Mouse (Mus musculus) ovary, postnatal 14 days (tissue): Measurements from ENCODE around the gene Znrf2.
"Not testable (repeated sequence)": the region's sequence is repeated elsewhere in the genome, so short reads cannot be mapped to it uniquely, and the experiment has no call there.

ENCODE experiments used
- DNase-seq: peaks from one replicate; pipeline ENCODE4 v3.0.0; 2022; ENCODE audit warnings: low spot score

Gene Znrf2

DNA sequence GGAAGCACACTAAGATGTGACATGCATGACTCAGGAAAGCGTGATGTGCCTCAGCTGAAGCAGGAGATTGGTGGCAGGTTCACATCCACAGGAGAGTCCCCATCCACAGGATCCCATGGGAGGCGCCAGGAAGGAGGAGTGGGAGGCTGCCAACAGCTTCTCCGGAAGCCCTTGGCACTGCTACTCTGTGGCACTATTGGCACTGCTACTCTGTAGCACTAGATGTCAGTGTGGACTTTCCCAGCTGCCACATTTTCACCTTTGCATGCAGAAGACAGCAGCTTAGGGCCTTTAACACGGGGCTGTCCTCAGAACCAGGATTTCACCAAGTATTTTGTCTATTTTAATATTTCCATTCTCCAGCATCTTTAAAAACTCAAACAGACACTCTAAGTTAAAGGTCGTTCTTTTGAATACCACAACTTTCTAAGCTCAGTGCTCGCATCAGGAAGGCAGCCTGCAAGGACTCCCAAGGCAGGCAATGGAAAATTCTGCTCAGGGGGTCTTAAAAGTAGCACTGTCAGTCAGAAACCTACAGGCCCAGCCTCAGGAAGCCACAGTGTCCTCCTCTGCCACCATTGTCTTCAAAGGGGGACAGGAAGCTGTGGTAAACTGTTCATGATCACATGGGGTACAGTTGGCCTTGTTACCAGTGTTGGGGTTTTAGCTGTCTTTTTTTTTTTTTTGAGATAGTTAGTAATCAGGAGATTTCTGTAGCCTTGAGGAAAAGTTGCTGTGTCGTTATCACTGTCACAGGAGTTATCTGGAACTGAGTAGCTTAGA, 7.0 kb upstream of the Znrf2 start:
- DNase-seq: no peak

DNA sequence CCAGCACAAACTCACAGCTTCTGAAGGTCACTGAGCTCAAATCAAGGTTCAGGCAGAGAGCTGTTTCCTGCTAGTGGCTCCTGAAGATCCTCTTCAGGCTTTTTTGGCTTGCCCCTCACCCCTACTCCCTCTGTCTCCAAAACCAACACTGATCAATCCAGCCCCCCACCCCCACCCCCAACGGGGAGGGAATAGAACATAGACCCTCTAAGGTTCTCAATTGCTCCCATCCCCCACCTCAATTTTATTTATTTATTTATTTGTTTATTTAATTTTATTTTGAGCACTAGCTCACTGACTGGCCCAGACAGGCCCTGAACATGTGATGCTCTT, 6.4 kb upstream of the Znrf2 start:
- DNase-seq: no peak

GRCm38 (mm10) chr6:54811546-54812250, 5.0 kb upstream of the Znrf2 start:
- DNase-seq: peak; percentile 64

DNA sequence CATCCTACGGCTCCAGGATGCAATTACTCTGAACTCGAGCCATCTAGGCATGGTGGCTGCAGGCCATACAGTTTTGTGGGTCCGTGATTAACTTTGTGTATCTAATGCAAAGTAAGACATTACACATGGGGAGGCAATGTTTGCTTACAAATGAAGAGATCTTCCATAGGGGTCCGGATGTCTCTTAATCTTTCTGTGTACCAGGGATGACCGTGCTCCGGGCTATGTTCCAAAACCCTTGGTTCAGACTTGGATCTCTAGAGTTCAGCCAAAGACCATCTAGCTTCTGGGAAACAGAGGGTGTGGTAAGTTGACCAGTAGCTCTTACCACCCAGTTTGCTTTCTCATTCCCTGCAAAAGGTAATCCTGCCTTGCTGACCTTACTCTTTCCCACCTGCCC, 4.4 kb upstream of the Znrf2 start:
- peak; percentile 44 for DNase-seq

- DNase-seq: no peak
Observed at GRCm38 (mm10) chr6:54815428-54816130, 1.1 kb upstream of the Znrf2 start.

- DNase-seq: peak; percentile 44
Observed at GRCm38 (mm10) chr6:54817266-54817767, 601 bp downstream of the Znrf2 start.

- DNase-seq: no peak
Observed at GRCm38 (mm10) chr6:54818389-54818788, 1.7 kb downstream of the Znrf2 start.

- no peak for DNase-seq
Observed at GRCm38 (mm10) chr6:54819272-54819671, 2.6 kb downstream of the Znrf2 start.

DNA sequence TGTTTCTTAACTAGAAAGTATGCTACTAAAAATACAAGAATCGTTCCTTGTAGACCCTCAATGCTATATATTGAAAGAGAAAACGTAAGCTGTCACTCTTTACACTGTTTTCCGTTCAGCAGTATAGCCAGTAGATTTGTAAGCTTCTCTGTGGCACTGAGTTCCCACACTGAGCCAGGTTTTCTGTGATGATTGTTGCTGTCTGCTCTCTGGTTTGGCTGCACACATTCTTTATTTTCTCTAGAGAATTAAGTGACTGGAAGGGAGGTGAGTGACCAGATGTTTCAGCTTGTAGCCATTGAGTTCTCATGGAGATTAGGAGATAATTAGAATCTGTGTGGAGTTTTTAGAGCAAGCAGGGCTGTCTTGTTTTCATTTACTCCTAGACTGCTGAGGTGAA, 3.0 kb downstream of the Znrf2 start:
- no peak for DNase-seq

- DNase-seq: no peak
Observed at GRCm38 (mm10) chr6:54822348-54822747, 5.6 kb downstream of the Znrf2 start.

DNA sequence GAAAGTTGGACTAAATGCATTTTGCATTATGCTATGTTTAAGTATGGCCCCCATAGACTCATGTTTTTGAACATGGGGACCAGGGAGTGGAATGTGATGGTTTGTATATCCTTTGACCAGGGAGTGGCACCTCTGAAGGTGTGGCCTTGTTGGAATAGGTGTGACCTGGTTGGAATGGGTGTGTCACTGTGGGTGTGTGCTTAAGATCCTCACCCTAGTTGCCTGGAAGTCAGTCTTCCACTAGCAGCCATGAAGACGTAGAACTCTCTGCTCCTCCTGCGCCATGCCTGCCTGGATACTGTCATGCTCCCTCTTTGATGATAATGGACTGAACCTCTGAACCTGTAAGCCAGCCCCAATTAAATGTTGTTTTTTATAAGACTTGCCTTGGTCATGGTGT, 7.8 kb downstream of the Znrf2 start:
- DNase-seq: not testable (repeated sequence)

GRCm38 (mm10) chr6:54827481-54827880, 10.8 kb downstream of the Znrf2 start:
- no peak for DNase-seq

DNA sequence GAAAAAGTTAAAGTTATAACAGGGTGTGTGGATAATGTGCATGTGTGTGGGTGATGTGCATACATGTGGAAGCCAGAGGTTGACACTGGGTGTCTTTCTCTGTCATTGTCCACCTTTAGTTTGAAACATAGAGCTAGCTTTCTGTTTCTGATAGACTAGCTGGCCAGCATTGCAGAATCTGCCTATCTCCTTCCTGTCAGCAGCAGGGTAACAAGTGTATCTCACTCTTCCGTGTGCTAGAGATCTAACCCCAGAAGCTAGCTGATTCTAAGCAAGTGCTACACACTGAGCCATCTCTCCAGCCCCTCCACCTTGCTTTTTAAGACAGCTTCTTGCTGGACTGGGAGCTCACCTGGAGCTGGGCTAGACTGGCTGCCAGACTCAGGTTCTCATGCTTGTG, 11.6 kb downstream of the Znrf2 start:
- DNase-seq: no peak

DNA sequence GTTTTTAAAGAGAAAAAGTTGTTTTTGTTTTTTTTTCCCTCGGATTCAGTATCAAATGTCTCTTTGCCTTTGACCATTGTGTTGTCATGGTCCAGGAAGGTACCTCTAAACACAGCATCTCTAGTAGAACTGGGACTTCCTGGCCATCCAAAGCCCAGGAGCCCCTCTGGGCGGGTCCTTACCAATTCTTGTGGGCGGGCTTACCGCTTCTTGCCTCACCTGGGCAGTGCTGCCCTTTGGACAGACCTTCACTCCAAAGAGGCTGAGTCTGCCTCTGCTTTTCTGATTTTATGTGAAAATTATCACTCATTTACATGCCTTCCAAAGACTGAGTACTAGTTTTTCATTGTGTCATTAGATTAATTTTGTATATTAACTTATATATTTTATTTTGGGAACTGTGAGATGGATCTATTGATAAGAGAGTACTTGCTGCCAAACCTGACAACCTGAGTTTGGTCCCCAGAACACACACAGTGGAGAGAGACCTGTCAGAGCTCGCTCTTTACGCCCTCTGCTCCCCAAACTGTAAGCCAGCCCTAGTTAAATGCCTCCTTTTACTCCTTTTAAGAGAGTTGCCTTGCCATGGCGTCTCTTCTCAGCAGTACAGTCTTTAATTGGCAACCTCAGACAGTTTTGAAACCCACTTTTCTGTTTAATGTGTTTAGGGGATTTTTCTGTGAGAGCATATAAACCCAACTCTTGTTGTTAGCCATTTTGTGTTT, 13.5 kb downstream of the Znrf2 start:
- DNase-seq: no peak

DNA sequence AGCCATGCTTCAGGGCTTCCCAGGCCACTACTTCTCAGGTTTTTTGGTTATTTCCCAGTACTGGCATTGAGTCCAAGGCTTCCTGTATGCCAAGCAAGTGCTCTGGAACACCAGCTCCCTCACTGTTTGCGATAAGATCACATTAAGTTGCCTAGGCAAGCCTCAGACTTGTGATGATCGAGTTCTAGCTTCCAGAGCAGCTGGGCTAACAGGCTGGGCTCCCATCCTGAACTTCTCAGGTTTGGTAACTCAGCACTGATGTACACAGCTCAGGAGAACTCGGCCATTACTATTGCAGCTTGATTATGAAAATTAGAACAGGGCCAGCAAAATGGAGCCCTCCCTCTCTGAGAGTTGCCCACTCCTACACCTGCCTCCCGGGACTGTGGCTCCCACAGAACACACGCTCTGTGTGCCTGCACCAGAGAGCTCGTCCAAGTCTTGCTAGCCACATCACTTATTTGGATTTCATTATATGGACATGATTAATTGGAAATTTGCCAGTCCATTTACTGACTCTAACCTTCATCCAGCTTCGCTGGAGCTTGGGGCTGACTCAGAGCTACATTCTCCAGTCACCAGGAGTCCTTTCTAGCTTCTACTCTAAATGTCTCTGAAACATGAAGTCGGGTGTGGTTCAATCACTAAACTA, 14.5 kb downstream of the Znrf2 start:
- no peak for DNase-seq

DNA sequence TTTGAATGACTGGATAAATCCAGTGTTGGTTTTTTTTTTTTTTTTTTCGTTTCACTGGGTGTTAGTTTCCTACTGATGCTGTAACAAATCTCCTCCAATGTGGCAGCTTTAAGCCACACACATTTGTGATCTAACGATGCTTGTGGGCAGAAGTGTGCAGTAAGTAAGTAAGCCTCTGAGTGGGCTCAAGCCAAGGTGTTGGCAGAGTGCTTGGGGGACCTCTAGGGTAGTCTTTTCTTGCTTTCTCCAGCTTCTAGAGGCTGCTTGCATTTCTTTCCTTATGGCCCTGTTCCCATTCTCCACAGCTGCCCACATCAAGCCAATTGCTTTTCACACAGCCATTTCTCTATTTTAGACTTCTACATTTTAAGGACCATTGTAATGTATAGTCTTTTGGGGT, 16.7 kb downstream of the Znrf2 start:
- DNase-seq: no peak

- no peak for DNase-seq
Observed at GRCm38 (mm10) chr6:54836666-54837065, 19.9 kb downstream of the Znrf2 start.

- DNase-seq: no peak
Observed at GRCm38 (mm10) chr6:54841399-54841798, 24.7 kb downstream of the Znrf2 start.

DNA sequence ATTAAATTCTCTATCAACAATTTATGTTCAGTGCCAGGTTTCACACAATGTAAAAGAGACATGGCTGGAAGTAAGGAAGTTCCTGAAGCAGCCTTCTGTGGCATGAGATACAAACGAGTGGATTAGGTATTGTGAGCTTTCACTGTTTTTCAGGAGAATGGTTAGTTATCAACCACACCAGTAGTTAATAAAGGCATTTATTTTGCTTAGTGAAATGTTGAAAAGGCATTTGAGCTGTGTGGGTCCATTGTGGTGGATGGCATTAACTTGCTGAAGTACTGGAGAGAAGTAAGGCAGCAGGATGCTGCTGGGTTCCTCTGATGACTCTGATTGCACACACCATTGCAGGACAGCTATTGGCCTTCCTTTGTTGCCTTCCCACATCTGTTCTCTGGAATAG, 25.3 kb downstream of the Znrf2 start:
- no peak for DNase-seq

- DNase-seq: no peak
Observed at GRCm38 (mm10) chr6:54848546-54848945, 31.8 kb downstream of the Znrf2 start.
